Mouse (Mus musculus) midbrain, embryonic 15.5 days (tissue): ENCODE results near the gene Bola1. TPM values are rescaled to one million over a fixed set of nuclear protein-coding genes. Genes with fewer than 3 reads are reported as not detected.
A peak's percentile ranks its signal among the peaks of the same experiment; 100 is the strongest.
"Not testable (repeated sequence)": the region's sequence is repeated elsewhere in the genome, so short reads cannot be mapped to it uniquely, and the experiment has no call there.

Experiments used
- ATAC-seq: fragments of 200-750 bp; cut with Nextera tagmentation; replicated peaks from 2 replicates; pipeline ENCODE4 v1.8.0; 2017; ENCODE audit warnings: moderate TSS enrichment
- H3K27ac ChIP-seq: fragments of 300-500 bp; sonication (generic); 2 replicates; pipeline ENCODE4 v1.5.1; 2015; ENCODE audit warnings: mild to moderate bottlenecking, inconsistent platforms
- H3K27me3 ChIP-seq: fragments of 300-500 bp; sonication (generic); replicated peaks from 2 replicates; pipeline ENCODE4 v1.6.1; 2015; ENCODE audit warnings: inconsistent platforms
- H3K36me3 ChIP-seq: fragments of 300-500 bp; sonication (generic); replicated peaks from 2 replicates; pipeline ENCODE4 v1.6.1; 2015; ENCODE audit warnings: inconsistent platforms
- H3K4me1 ChIP-seq: fragments of 300-500 bp; sonication (generic); 2 replicates; pipeline ENCODE4 v1.6.1; 2015; ENCODE audit warnings: inconsistent platforms
- H3K4me2 ChIP-seq: fragments of 300-500 bp; sonication (generic); 2 replicates; pipeline ENCODE4 v1.6.1; 2015; ENCODE audit warnings: inconsistent platforms, mild to moderate bottlenecking, moderate library complexity
- H3K4me3 ChIP-seq: fragments of 300-500 bp; sonication (generic); 2 replicates; pipeline ENCODE4 v1.5.1; 2015; ENCODE audit warnings: mild to moderate bottlenecking, inconsistent platforms
- H3K9ac ChIP-seq: fragments of 300-500 bp; sonication (generic); 2 replicates; pipeline ENCODE4 v1.6.1; 2015; ENCODE audit warnings: mild to moderate bottlenecking, inconsistent platforms
- H3K9me3 ChIP-seq: fragments of 300-500 bp; sonication (generic); 2 replicates; pipeline ENCODE4 v1.6.1; 2016; ENCODE audit warnings: inconsistent platforms
- WGBS: fragments of 180-500 bp; shearing (Covaris S2); methylation state at CpG from one replicate; pipeline ENCODE4 v1.1.7; 2015; ENCODE audit warnings: mixed read lengths; 5-methylcytosine and 5-hydroxymethylcytosine counted together
- polyA plus RNA-seq: library from polyadenylated mRNA; unstranded; fragments of >200 nt; fragmentation: Nextera tagmentation; extraction: Ambion mirVana; gene quantifications from 2 replicates; pipeline ENCODE4 v1.2.1, GENCODE M21; 2015

Bola1 gene
- polyA plus RNA-seq, 1 experiment from 2014 or later, result 59.9 TPM

DNA sequence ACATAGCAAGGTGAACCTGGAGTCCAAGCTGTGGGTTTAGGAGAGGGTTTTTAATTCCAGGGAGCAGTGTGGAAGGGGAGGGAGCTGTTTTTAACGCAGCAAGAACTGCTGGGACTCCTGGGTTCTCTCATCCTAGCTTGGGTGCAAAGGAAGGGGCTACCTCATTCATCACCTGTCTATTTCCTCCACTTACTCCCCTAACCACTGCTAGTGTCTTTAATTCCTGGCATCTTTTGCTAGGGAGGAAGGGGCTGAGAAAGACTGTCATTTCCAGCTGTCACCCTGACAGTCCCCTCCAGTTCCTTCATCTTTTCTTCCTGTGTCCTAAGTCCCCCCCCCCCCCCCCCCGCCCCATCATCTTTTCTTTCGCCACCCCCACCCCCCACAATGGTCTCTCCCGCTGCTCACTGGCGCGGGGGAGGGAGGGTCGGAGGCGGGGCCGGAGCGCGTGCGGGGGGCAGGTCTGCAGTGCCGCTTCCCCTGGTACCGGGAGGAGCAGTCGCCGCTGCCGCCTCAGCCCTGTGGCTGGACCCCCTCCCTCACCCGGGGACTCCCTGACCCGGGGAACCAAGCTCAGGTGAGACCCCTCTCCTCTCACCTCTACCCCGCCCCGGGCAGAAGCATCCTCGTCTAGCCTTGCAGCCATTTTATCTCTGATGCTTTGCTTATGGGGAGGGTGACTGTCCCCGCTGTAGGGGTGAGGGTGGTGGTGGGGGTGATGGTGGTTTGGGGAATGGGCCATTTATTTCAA is 38.6 kb downstream of the Bola1 start, which contains the start of gene Sv2a:
Gene Sv2a (plus strand): TSS at position 425 of the 751 bp plus-strand sequence.
- Histone ChIP-seq H3K4me1 (peaks cover 36% of the 10 kb centered on the region), H3K27ac (peak within 1 kb of the TSS; percentile 84), H3K9ac (peak within 1 kb of the TSS; percentile 84), H3K27me3 (no peaks in the 10 kb centered on the region), H3K9me3 (no peaks in the 10 kb centered on the region), H3K4me2 (peak within 1 kb of the TSS; percentile 70), H3K4me3 (peak within 1 kb of the TSS; percentile 57), H3K36me3 (peaks cover 25% of the 10 kb centered on the region; the same call in 1 of the 2 replicates)
- peak; percentile 75 for ATAC-seq
- WGBS, result under 1% methylated on average over 16 of the region's 23 CpGs

DNA sequence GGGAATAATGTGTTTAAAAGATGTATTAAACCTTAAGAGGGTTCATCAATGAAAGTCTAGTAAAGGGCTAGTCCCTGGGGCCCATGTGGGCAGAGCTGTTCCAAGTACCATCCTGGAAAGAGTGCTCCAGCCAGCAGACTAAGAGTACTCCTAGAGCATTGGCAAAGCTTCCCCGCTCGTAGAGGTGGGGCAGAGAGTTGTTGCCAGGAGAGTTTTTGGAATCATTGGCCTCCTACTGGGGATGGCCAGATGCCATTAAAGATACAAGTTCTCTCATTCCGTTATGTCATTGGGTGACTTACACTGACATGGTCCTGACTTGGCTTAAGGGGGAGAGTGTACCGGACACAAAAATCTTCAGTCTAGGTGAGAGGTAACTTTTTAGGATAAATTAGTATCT is 40.0 kb downstream of the Bola1 start:
- H3K4me3 ChIP-seq, result no peak overlapping the region
- no peaks in the 10 kb centered on the region for H3K27me3 ChIP-seq
- H3K36me3 ChIP-seq, result peaks cover 26% of the 10 kb centered on the region; the same call in 1 of the 2 replicates
- H3K4me1 ChIP-seq, result peaks cover 36% of the 10 kb centered on the region
- WGBS, result 66% methylated on average over 4 of the region's 4 CpGs
- no peak for ATAC-seq
- no peak overlapping the region for H3K27ac ChIP-seq
- no peaks in the 10 kb centered on the region for H3K9me3 ChIP-seq
- H3K4me2 ChIP-seq, result no peak overlapping the region
- no peak overlapping the region for H3K9ac ChIP-seq

DNA sequence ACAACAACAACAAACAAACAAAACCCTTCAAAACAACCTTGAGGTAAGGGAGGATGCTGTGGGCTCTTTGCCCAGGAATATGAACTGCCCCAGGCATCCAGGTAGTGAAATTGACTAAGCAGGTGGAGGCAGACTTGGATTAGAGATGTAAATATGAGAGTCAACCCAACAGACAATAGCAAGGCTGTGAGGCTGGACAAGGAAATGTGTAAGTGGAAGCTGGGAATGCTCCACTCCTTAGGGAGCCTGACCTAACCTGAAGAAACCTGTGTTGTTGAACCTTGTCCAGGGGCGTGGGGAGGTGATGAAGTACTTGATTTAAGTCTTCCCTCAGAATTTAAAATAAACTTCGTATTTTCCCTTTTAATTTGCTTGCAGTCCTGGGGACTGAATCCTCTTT is 40.6 kb downstream of the Bola1 start:
- Histone ChIP-seq H3K4me1 (peaks cover 42% of the 10 kb centered on the region), H3K27ac (no peak overlapping the region), H3K4me3 (no peak overlapping the region), H3K9ac (no peak overlapping the region), H3K36me3 (peaks cover 28% of the 10 kb centered on the region; the same call in 1 of the 2 replicates), H3K4me2 (no peak overlapping the region), H3K27me3 (no peaks in the 10 kb centered on the region), H3K9me3 (no peaks in the 10 kb centered on the region)
- ATAC-seq, result no peak
- WGBS, result 84% methylated on average over 2 of the region's 2 CpGs

DNA sequence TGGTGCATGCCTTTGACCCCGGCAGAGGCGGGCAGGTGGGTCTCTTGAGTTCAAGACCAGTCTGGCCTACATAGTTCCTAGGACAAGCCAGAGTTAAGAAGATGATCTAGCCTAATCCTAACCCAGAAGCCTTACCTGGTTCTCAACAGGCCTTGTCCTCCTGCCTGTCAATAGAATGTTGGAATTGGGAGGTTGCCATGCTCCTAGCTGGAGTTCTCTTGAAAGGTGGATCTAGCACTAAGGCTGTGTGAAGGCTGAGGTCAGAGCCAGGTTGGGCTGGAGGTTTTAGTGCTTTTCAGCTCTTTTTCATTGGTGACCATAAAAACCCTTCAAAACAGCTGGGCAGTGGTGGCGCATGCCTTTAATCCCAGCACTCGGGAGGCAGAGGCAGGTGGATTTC is 41.1 kb downstream of the Bola1 start:
- Histone ChIP-seq H3K36me3 (peaks cover 28% of the 10 kb centered on the region; the same call in 1 of the 2 replicates), H3K4me1 (peaks cover 42% of the 10 kb centered on the region), H3K27ac (no peak overlapping the region), H3K27me3 (no peaks in the 10 kb centered on the region), H3K4me3 (no peak overlapping the region), H3K9ac (no peak overlapping the region), H3K9me3 (no peaks in the 10 kb centered on the region), H3K4me2 (no peak overlapping the region)
- 93% methylated on average over 4 of the region's 4 CpGs for WGBS
- no peak for ATAC-seq

DNA sequence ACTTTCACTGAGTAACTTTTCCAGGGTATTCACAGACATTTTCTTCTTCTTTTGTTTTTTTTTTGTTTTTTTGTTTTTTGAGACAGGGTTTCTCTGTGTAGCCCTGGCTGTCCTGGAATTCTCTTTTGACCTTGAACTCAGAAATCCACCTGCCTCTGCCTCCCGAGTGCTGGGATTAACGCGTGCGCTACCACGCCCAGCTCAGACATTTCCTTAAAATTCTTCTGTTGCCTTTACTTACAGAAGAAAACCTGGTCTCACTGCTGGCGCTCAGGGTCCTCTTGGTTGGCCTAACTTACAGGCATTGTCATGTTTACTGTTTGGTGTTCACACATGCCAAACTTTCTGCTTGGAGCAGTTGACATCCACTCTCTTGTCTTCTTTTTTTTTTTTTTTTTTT is 44.3 kb downstream of the Bola1 start:
- no peak for ATAC-seq
- H3K4me2 ChIP-seq, result no peak overlapping the region
- 94% methylated on average over 6 of the region's 6 CpGs for WGBS
- H3K4me1 ChIP-seq, result peaks cover 44% of the 10 kb centered on the region
- H3K4me3 ChIP-seq, result no peak overlapping the region
- peaks cover 28% of the 10 kb centered on the region; the same call in 1 of the 2 replicates for H3K36me3 ChIP-seq
- H3K27ac ChIP-seq, result no peak overlapping the region
- H3K9me3 ChIP-seq, result no peaks in the 10 kb centered on the region
- no peak overlapping the region for H3K9ac ChIP-seq
- H3K27me3 ChIP-seq, result no peaks in the 10 kb centered on the region

DNA sequence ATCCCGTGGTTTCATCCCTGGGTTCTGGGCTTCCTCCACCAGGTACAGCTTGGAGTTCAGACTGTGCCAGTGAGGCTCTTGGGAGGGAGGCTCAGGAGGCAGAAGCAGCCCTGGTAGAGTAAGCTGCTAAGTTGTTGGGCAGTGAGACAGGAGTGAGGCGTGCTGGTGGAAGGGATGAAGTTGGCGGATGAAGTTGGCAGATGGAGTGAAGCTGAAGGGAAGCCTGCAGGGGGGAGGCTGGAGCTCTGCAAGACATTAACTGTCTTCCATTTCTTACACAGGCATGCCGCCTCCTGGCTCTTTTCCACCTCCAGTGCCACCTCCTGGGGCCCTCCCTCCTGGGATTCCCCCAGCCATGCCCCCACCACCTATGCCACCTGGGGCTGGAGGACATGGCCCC is 45.5 kb downstream of the Bola1 start:
- not testable (repeated sequence) for H3K9ac ChIP-seq, H3K27ac ChIP-seq, H3K4me3 ChIP-seq, ATAC-seq, H3K27me3 ChIP-seq, H3K9me3 ChIP-seq
- 75% methylated on average over 4 of the region's 4 CpGs for WGBS
- Histone ChIP-seq H3K36me3 (peaks cover 28% of the 10 kb centered on the region; the same call in 1 of the 2 replicates), H3K4me2 (0 out of 2 replicates have a peak overlapping the region, but pooled peaks have one; percentile 1), H3K4me1 (peaks cover 44% of the 10 kb centered on the region)

DNA sequence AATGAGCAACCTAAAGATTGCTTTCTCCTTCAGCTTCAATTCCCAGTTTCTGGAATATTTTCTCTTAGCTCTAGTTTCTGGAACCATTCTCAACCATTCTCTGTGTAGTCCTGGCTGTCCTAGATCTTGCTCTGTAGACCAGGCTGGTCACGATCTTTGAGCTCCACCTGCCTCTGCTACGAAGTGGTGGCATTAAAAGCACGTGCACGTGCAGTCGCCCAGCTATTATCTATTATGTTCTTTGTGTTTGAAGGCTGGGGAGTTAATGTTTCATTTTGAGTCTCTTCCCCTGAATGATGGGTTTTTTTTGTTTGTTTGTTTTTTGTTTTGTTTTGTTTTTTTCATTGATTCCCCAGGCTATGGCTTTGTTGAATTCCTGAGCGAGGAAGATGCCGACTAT is 46.3 kb downstream of the Bola1 start:
- peaks cover 24% of the 10 kb centered on the region; the same call in 1 of the 2 replicates for H3K36me3 ChIP-seq
- peak overlapping the region; percentile 91 for H3K4me3 ChIP-seq
- peak overlapping the region; percentile 75 for H3K9ac ChIP-seq
- ATAC-seq, result no peak
- peaks cover 44% of the 10 kb centered on the region for H3K4me1 ChIP-seq
- H3K4me2 ChIP-seq, result peak overlapping the region; percentile 98
- H3K9me3 ChIP-seq, result no peaks in the 10 kb centered on the region
- no peaks in the 10 kb centered on the region for H3K27me3 ChIP-seq
- 37% methylated on average over 7 of the region's 7 CpGs for WGBS
- no peak overlapping the region for H3K27ac ChIP-seq

DNA sequence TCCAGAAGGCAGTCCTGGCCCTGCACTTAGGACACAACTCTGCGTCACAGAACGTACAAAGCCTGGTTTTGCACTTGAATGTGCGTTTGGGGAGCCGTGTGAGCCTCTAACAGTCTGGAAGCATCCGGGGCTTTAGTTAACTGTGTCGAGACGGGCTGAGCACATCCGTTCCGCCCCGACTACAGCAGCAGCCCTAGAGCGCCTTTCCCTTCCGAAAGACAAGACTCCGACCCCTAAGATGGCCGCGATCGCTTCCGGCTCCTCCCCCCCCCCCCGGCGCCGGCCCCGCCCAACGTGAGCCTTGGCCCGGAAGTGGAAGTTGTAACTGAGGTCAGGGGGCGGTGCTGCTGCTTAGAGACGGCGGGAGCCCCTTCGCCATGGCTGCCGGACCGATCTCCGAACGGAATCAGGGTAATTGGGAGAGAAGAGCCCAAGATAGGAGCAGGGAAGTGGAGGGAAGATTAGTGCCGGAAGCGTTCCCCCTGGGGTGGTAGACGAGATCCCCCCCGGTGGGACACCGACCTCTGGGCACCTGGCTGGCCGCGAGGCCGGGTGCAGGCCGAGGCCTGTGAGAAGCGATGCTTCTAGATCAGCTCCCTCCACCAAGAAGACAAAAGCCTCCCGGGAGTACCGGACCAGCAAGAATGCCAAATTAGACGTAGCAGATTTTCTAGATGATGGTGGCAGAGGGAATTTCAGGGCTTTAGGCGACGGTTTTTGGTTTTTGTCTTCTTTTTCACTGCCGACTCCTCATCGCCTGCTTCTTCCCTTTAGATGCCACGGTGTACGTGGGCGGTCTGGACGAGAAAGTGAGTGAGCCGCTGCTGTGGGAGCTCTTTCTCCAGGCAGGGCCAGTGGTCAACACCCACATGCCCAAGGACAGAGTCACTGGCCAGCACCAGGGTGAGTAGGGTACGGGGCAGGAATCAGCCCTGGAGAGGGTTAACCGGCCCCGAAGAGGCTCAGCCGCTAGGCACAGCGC is 47.0 kb downstream of the Bola1 start, which contains the start of gene Sf3b4:
Gene Sf3b4 (plus strand): TSS at position 136 of the 982 bp plus-strand sequence.
- no peaks in the 10 kb centered on the region for H3K27me3 ChIP-seq
- WGBS, result under 1% methylated on average over 53 of the region's 58 CpGs

DNA sequence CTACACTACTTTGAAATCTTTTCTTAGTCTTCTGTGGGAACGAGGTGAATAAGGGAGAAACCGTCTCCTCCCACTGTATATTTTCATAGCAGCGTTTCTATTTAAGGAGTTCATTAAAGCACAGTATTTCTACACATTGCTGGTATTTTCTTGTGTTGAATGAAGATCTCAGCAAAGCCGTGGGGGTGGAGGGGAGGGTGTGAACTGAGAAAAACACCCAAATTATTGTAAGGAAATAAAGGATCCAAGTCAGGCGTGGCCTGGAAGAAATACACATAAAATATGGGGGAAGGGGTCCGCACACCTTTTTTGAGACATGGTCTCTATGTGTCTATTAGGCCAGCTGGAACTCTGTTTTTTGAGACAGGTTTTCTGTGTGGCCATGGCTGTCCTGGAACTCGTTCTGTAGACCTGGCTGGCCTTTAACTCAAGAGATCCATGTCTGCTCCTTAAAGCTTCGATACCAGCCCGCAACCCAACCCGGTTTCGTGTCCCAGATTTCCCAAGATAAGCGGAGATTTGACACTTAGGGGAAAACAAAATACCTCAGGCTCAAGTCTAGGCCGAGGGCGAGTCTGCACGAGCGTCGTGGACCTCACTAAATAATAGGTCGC is 47.8 kb downstream of the Bola1 start:
- Histone ChIP-seq H3K27me3 (no peaks in the 10 kb centered on the region), H3K9ac (peak overlapping the region; percentile 89), H3K9me3 (no peaks in the 10 kb centered on the region), H3K27ac (peak overlapping the region; percentile 99), H3K4me2 (peak overlapping the region; percentile 98), H3K4me3 (peak overlapping the region; percentile 91), H3K4me1 (peaks cover 44% of the 10 kb centered on the region), H3K36me3 (peaks cover 17% of the 10 kb centered on the region; the same call in 1 of the 2 replicates)
- 19% methylated on average over 18 of the region's 18 CpGs for WGBS
- peak; percentile 28 for ATAC-seq

More for the DNA sequence above, 47.0 kb downstream of the Bola1 start, which contains the start of gene Sf3b4:
- peak; percentile 93 for ATAC-seq
- Histone ChIP-seq H3K27ac (peak within 1 kb of the TSS; percentile 99), H3K4me1 (peaks cover 44% of the 10 kb centered on the region), H3K9ac (peak within 1 kb of the TSS; percentile 89), H3K4me3 (peak within 1 kb of the TSS; percentile 91), H3K9me3 (no peaks in the 10 kb centered on the region), H3K36me3 (peaks cover 19% of the 10 kb centered on the region; the same call in 1 of the 2 replicates), H3K4me2 (peak within 1 kb of the TSS; percentile 98)

DNA sequence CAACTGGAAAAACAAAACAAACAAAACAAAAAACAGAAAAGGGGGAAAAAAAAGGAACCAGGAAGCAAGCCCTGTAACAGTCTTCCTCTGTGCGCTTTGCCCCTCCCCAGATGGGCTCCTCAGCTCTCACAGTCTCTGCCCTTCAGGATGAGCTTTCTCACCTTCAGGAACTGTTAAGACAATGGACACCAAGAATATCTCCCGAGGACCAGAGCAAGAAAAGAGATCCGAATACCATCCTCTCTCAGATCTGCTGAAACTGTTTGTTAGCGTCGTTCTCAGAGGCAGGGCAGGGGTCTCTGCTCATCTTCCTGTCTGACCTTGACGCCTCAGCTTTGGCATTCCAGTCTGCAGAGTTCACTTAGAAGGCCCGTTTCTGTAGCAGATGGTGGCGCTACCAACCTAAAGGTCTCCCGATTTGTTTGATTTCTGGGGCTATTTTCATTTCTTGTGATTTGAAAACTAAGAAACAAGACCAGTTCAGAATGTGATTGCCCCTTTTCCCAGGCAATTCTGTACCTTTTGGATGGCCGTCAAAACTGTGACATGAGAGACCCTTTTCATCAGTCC is 48.4 kb downstream of the Bola1 start:
- Histone ChIP-seq H3K4me3 (peak overlapping the region; percentile 91), H3K27me3 (no peaks in the 10 kb centered on the region), H3K9me3 (no peaks in the 10 kb centered on the region), H3K27ac (peak overlapping the region; percentile 99), H3K9ac (peak overlapping the region; percentile 89), H3K4me1 (peaks cover 44% of the 10 kb centered on the region), H3K4me2 (peak overlapping the region; percentile 98), H3K36me3 (peaks cover 12% of the 10 kb centered on the region; the same call in 1 of the 2 replicates)
- no peak for ATAC-seq
- 74% methylated on average over 10 of the region's 10 CpGs for WGBS

DNA sequence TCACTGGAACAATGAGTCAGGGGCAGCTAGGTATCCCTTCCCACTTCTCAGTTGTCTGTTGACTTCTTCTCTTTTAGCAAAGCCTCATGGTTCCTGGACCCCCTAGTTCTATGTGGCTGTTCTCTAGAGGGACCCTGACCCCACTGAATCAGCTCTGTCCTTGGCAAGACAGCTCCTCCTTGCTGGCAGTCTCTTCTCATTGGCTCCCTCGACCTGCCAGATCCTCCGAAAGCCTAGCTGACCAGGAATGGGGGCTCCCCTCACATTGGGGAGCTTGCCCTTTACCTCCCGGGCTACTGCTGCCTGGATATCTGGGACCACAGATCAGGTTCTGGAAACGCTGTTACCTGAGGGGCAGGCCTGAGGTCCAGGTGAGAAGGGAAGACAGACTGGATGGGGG is 49.2 kb downstream of the Bola1 start:
- Histone ChIP-seq H3K4me3 (no peak overlapping the region), H3K27me3 (no peaks in the 10 kb centered on the region), H3K9me3 (no peaks in the 10 kb centered on the region), H3K4me2 (no peak overlapping the region), H3K4me1 (peaks cover 43% of the 10 kb centered on the region), H3K27ac (no peak overlapping the region), H3K9ac (no peak overlapping the region), H3K36me3 (peaks cover 8% of the 10 kb centered on the region; the same call in 1 of the 2 replicates)
- no peak for ATAC-seq
- WGBS, result 84% methylated on average over 4 of the region's 4 CpGs
